Mouse (Mus musculus) CH12.LX (cell line): ENCODE measurements around the gene Nrp2. TPM values are rescaled to one million over a fixed set of nuclear protein-coding genes. Genes with fewer than 3 reads are reported as not detected.

ENCODE experiments used
- DNase-seq: peaks from one replicate; pipeline ENCODE4 v3.0.0-alpha.2; 2013; ENCODE audit errors: extremely low read depth
- H3K27ac ChIP-seq: 2 replicates; pipeline ENCODE4 v1.5.1; 2012; ENCODE audit warnings: low read depth, mild to moderate bottlenecking, control low read depth, moderate library complexity; ENCODE audit not compliant: insufficient read depth
- H3K27me3 ChIP-seq: replicated peaks from 2 replicates; pipeline ENCODE3; 2012; ENCODE audit warnings: inconsistent platforms
- H3K36me3 ChIP-seq, 2 experiments: replicated peaks in 1 of 2; 2 replicates each; pipeline versions ENCODE3 to v1.6.1; 2012; ENCODE audit warnings: inconsistent platforms in 1 of 2, low read length in 1 of 2, mild to moderate bottlenecking in 1 of 2, mixed read lengths in 1 of 2, moderate library complexity in 1 of 2; ENCODE audit not compliant: control insufficient read depth in 1 of 2, insufficient read depth in 1 of 2
- H3K4me1 ChIP-seq, 2 experiments: 2 replicates each; pipeline ENCODE4 v1.6.1; 2012; ENCODE audit warnings: inconsistent platforms in 1 of 2, moderate library complexity in 1 of 2; ENCODE audit not compliant: insufficient read depth in 2 of 2, control insufficient read depth in 1 of 2
- H3K4me2 ChIP-seq: 2 replicates; pipeline ENCODE4 v1.6.1; 2012; ENCODE audit warnings: low read depth, mild to moderate bottlenecking, control low read depth; ENCODE audit not compliant: poor library complexity, insufficient read depth, severe bottlenecking
- H3K4me3 ChIP-seq, 3 experiments: fragments of 150-350 bp in 1 of 3; sonication (generic) in 1 of 3; replicated peaks in 1 of 3; 2 replicates each; pipeline versions ENCODE3 to v1.5.1; 2011 to 2012; ENCODE audit warnings: low read depth in 2 of 3, low read length in 2 of 3, mild to moderate bottlenecking in 2 of 3, moderate library complexity in 2 of 3, control low read depth in 1 of 3, improper control_type of control experiment in 1 of 3, inconsistent platforms in 1 of 3, mixed read lengths in 1 of 3; ENCODE audit not compliant: poor library complexity in 1 of 3
- H3K79me2 ChIP-seq: replicated peaks from 2 replicates; pipeline ENCODE4 v1.6.1; 2012; ENCODE audit warnings: mild to moderate bottlenecking, moderate library complexity; ENCODE audit not compliant: control insufficient read depth, poor library complexity, insufficient read depth, severe bottlenecking; ENCODE audit errors: extremely low read depth
- H3K9ac ChIP-seq: 2 replicates; pipeline ENCODE4 v1.6.1; 2012; ENCODE audit warnings: low read depth, mild to moderate bottlenecking, control low read depth, moderate library complexity; ENCODE audit not compliant: insufficient read depth
- H3K9me3 ChIP-seq: replicated peaks from 2 replicates; pipeline ENCODE3; 2012; ENCODE audit warnings: low read length, inconsistent platforms, mixed read lengths
- BHLHE40 ChIP-seq: IDR thresholded peaks from 2 replicates; pipeline ENCODE4 v1.6.1; 2011; ENCODE audit warnings: mild to moderate bottlenecking, low read depth, low read length, improper control_type of control experiment
- CTCF ChIP-seq, 2 experiments: IDR thresholded peaks in 1 of 2; conservative IDR thresholded peaks in 1 of 2; 2 replicates each; pipeline ENCODE4 v1.5.1; 2011 to 2012; ENCODE audit warnings: low read depth in 2 of 2, low read length in 2 of 2, improper control_type of control experiment in 1 of 2, inconsistent platforms in 1 of 2, mild to moderate bottlenecking in 1 of 2, moderate library complexity in 1 of 2
- ELF1 ChIP-seq: IDR thresholded peaks from 2 replicates; pipeline ENCODE4 v1.6.1; 2014; ENCODE audit warnings: low read depth, mild to moderate bottlenecking, inconsistent platforms, low read length, improper control_type of control experiment
- EP300 ChIP-seq: IDR thresholded peaks from 2 replicates; pipeline ENCODE4 v1.6.1; 2011; ENCODE audit warnings: low read length, improper control_type of control experiment
- ETS1 ChIP-seq: conservative IDR thresholded peaks from 2 replicates; pipeline ENCODE4 v1.6.1; 2012; ENCODE audit warnings: low read depth, mild to moderate bottlenecking, inconsistent platforms, low read length, improper control_type of control experiment, moderate library complexity
- IRF4 ChIP-seq: IDR thresholded peaks from 2 replicates; pipeline ENCODE4 v1.6.1; 2014; ENCODE audit warnings: low read depth, mild to moderate bottlenecking, inconsistent platforms, low read length, improper control_type of control experiment
- JUND ChIP-seq: conservative IDR thresholded peaks from 2 replicates; pipeline ENCODE4 v1.6.1; 2011; ENCODE audit warnings: low read depth, low read length, improper control_type of control experiment
- KAT2A ChIP-seq: IDR thresholded peaks from 2 replicates; pipeline ENCODE4 v1.6.1; 2012; ENCODE audit warnings: low read length, improper control_type of control experiment, inconsistent platforms; ENCODE audit not compliant: insufficient replicate concordance
- MAFK ChIP-seq: IDR thresholded peaks from 2 replicates; pipeline ENCODE4 v1.6.1; 2011; ENCODE audit warnings: low read length, improper control_type of control experiment; ENCODE audit not compliant: insufficient replicate concordance
- MAX ChIP-seq: IDR thresholded peaks from 2 replicates; pipeline ENCODE4 v1.6.1; 2011; ENCODE audit warnings: low read length, improper control_type of control experiment
- MAZ ChIP-seq: IDR thresholded peaks from 2 replicates; pipeline ENCODE4 v1.6.1; 2012; ENCODE audit warnings: low read depth, mild to moderate bottlenecking, inconsistent platforms, low read length, improper control_type of control experiment, moderate library complexity
- MEF2A ChIP-seq: IDR thresholded peaks from 2 replicates; pipeline ENCODE4 v1.6.1; 2014; ENCODE audit warnings: low read depth, mild to moderate bottlenecking, inconsistent platforms, low read length, improper control_type of control experiment, borderline replicate concordance
- MXI1 ChIP-seq: IDR thresholded peaks from 2 replicates; pipeline ENCODE4 v1.6.1; 2011; ENCODE audit warnings: mild to moderate bottlenecking, low read depth, low read length, improper control_type of control experiment
- MYC ChIP-seq: IDR thresholded peaks from 2 replicates; pipeline ENCODE4 v1.6.1; 2011; ENCODE audit warnings: low read depth, mild to moderate bottlenecking, improper control_type of control experiment, low read length
- NELFE ChIP-seq: IDR thresholded peaks from 2 replicates; pipeline ENCODE4 v1.6.1; 2011; ENCODE audit warnings: low read depth, low read length, improper control_type of control experiment
- NRF1 ChIP-seq: IDR thresholded peaks from 2 replicates; pipeline ENCODE4 v1.6.1; 2014; ENCODE audit warnings: low read depth, mild to moderate bottlenecking, inconsistent platforms, low read length, improper control_type of control experiment, moderate library complexity
- POLR2A ChIP-seq: IDR thresholded peaks from 2 replicates; pipeline ENCODE4 v1.6.1; 2011; ENCODE audit warnings: low read depth, mild to moderate bottlenecking, improper control_type of control experiment, low read length
- POLR2AphosphoS2 ChIP-seq: IDR thresholded peaks from 2 replicates; pipeline ENCODE4 v1.6.1; 2011; ENCODE audit warnings: low read depth, low read length, improper control_type of control experiment
- RAD21 ChIP-seq: IDR thresholded peaks from 2 replicates; pipeline ENCODE4 v1.6.1; 2011; ENCODE audit warnings: low read depth, mild to moderate bottlenecking, low read length, improper control_type of control experiment, moderate library complexity
- SMC3 ChIP-seq: IDR thresholded peaks from 2 replicates; pipeline ENCODE4 v1.6.1; 2011; ENCODE audit warnings: low read depth, low read length, improper control_type of control experiment
- UBTF ChIP-seq: IDR thresholded peaks from 2 replicates; pipeline ENCODE4 v1.6.1; 2012; ENCODE audit warnings: low read depth, mild to moderate bottlenecking, inconsistent platforms, low read length, improper control_type of control experiment, moderate library complexity
- USF2 ChIP-seq: conservative IDR thresholded peaks from 2 replicates; pipeline ENCODE4 v1.6.1; 2011; ENCODE audit warnings: low read depth, low read length, improper control_type of control experiment
- ZC3H11A ChIP-seq: IDR thresholded peaks from 2 replicates; pipeline ENCODE4 v1.6.1; 2012; ENCODE audit warnings: low read depth, mild to moderate bottlenecking, inconsistent platforms, low read length, improper control_type of control experiment
- ZKSCAN1 ChIP-seq: IDR thresholded peaks from 2 replicates; pipeline ENCODE4 v1.6.1; 2012; ENCODE audit warnings: low read depth, inconsistent platforms, low read length, improper control_type of control experiment, borderline replicate concordance
- ZNF384 ChIP-seq: IDR thresholded peaks from 2 replicates; pipeline ENCODE4 v1.6.1; 2012; ENCODE audit warnings: low read depth, low read length, improper control_type of control experiment, inconsistent platforms
- dilution Hi-C: fragments of 300-500 bp; cut with MboI; formaldehyde crosslinking; loops from 2 replicates; pipeline ENCODE4 v1.14.3; 2020; ENCODE audit warnings: low sequenced_read_pairs; ENCODE audit not compliant: extremely low pct_unique_long_range_greater_than_20kb, extremely low pct_ligation_motif_present
- in situ Hi-C: fragments of 300-500 bp; cut with MboI; formaldehyde crosslinking; loops from 3 replicates; pipeline ENCODE4 v1.14.3; 2019; ENCODE audit warnings: low sequenced_read_pairs, low pct_ligation_motif_present, low pct_unique_long_range_greater_than_20kb, mixed read lengths
- polyA plus RNA-seq: library from polyadenylated mRNA; unstranded; fragments of >175 nt; gene quantifications from 2 replicates; pipeline ENCODE4 v1.2.1, GENCODE M21; 2012; ENCODE audit warnings: low read depth; ENCODE audit not compliant: insufficient read length
- total RNA-seq, 2 experiments: library from RNA; depleted of rRNA; stranded (reverse); fragments of 300-350 nt in 1 of 2; fragments of >200 nt in 1 of 2; gene quantifications; 2 replicates each; pipeline ENCODE4 v1.2.3; 2012 to 2014

The Nrp2 gene
- total and polyA plus RNA-seq, 3 experiments, result 16.4 to 24.4 (median 17.3) TPM

GRCm38 (mm10) chr1:62701065-62701921 is 1.8 kb upstream of the Nrp2 start:
- TF ChIP-seq NRF1, result no peak
- TF ChIP-seq CTCF (conservative IDR thresholded peaks at IDR 0.05 in 1 of 2, IDR thresholded peaks at IDR 0.05 in 1 of 2; ENCODE audit: low read depth in 2 of 2, low read length in 2 of 2), result peak; percentile 58 to 79
- peak; percentile 57; the same call in 1 of the 2 replicates for TF ChIP-seq ELF1
- no peak for TF ChIP-seq MXI1
- no peak for TF ChIP-seq ZC3H11A
- TF ChIP-seq BHLHE40, result 0 out of 2 replicates have a peak, but pooled peaks have one; percentile 15
- no peak for TF ChIP-seq KAT2A
- peak; percentile 26; the same call in 1 of the 2 replicates for TF ChIP-seq MEF2A
- peak; percentile 59 for TF ChIP-seq SMC3
- TF ChIP-seq RAD21, result peak; percentile 68
- Histone ChIP-seq H3K4me1 (peaks cover 9 to 20% of the 10 kb centered on the region in 2 experiments), H3K4me2 (0 out of 2 replicates have a peak overlapping the region, but pooled peaks have one; percentile 0), H3K9me3 (no peaks in the 10 kb centered on the region), H3K36me3 (no peaks in the 10 kb centered on the region), H3K4me3 (no peak overlapping the region), H3K79me2 (peaks cover 24% of the 10 kb centered on the region), H3K27me3 (no peaks in the 10 kb centered on the region), H3K27ac (no peak overlapping the region), H3K9ac (no peak overlapping the region)
- in situ Hi-C loops (loop anchor here (25.0 kb wide), 3 partner anchors 514 to 1564 kb away; no protein-coding TSS in a partner anchor), dilution Hi-C loops (no loop called here)
- peak; percentile 83 for DNase-seq

GRCm38 (mm10) chr1:62702743-62703142 is 342 bp upstream of the Nrp2 start:
- DNase-seq, result no peak
- Histone ChIP-seq H3K79me2 (peaks cover 28% of the 10 kb centered on the region), H3K9me3 (no peaks in the 10 kb centered on the region)
- TF ChIP-seq MEF2A, result no peak
- no peak for TF ChIP-seq POLR2AphosphoS2
- no peak for TF ChIP-seq MAFK
- no peak for TF ChIP-seq ZNF384
- TF ChIP-seq ZC3H11A, result no peak
- TF ChIP-seq ETS1, result no peak
- TF ChIP-seq IRF4, result no peak
- no peak for TF ChIP-seq ZKSCAN1
- TF ChIP-seq NRF1, result no peak
- no peak for TF ChIP-seq JUND
- TF ChIP-seq NELFE, result no peak
- no peak for TF ChIP-seq EP300
- no peak for TF ChIP-seq USF2
- TF ChIP-seq MYC, result no peak
- TF ChIP-seq POLR2A, result no peak
- no peak for TF ChIP-seq MAX
- no peak for TF ChIP-seq UBTF
- TF ChIP-seq MAZ, result no peak
- TF ChIP-seq, all 38 proteins: peak for 0
- Histone ChIP-seq H3K4me3 (peak overlapping the region; percentile 67 to 75 (median 73)), H3K9ac (peak overlapping the region; percentile 41), H3K27ac (peak overlapping the region; percentile 57; the same call in 1 of the 2 replicates), H3K27me3 (no peaks in the 10 kb centered on the region), H3K4me1 (peaks cover 4 to 25% of the 10 kb centered on the region in 2 experiments), H3K36me3 (no peaks in the 10 kb centered on the region), H3K4me2 (peak overlapping the region; percentile 87)
- dilution Hi-C loops, result no loop called here
- in situ Hi-C loops, result loop anchor here (25.0 kb wide), 3 partner anchors 515 to 1565 kb away; no protein-coding TSS in a partner anchor
